Mouse (Mus musculus) mesoderm, embryonic 11.5 days (tissue): Measurements from ENCODE around the gene Defb21.

ENCODE experiments used
- DNase-seq: peaks from one replicate; pipeline ENCODE4 v3.0.0-alpha.2; 2012; ENCODE audit warnings: low read depth, low spot score

Defb21 gene

DNA sequence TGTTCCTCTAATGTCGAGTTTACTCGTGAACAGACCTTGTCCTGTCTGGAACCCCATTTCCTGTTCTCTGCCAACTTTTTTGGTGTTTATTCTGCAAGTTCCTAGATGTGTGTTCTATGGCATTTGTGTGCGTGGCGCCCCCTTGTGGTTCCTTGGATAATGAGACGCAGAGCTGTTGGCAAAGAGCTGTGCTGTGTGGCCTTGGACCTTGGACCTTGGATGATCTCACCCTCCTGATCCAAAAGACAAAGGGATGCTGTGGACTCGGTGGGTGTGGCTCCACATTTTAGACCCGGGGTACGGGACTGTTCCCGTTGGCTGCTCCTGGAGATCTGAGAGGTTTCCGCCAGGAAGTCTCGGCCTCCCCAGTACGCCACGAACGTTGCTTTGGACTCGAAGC lies 31.5 kb downstream of the Defb21 start, which contains the start of gene Defb36:
Defb36 (plus strand) TSS at position 271 of the 400 bp plus-strand sequence.
- DNase-seq: no peak

- no peak for DNase-seq
Observed at GRCm38 (mm10) chr2:152607746-152608145, 35.2 kb downstream of the Defb21 start.

- no peak for DNase-seq
Observed at GRCm38 (mm10) chr2:152608719-152609118, 36.2 kb downstream of the Defb21 start.

DNA sequence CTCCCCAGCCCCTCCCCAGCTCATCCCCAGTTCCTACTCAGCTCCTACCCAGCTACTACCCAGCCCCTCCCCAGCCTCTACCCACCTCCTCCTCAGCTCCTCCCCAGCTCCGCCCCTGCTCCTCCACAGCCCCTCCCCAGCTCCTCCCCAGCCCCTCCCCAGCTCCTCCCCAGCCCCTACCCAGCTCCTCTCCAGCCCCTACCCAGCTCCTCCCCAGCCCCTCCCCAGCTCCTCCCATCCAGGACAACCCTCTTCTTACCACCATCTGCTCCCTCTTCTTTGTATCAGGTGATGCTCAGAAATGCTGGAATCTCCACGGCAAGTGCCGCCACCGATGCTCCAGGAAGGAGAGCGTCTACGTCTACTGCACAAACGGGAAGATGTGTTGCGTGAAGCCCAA lies 39.6 kb downstream of the Defb21 start:
- DNase-seq: no peak

GRCm38 (mm10) chr2:152615563-152615962 lies 43.0 kb downstream of the Defb21 start:
- peak; percentile 84 for DNase-seq

GRCm38 (mm10) chr2:152616470-152616869 lies 43.9 kb downstream of the Defb21 start:
- no peak for DNase-seq

DNA sequence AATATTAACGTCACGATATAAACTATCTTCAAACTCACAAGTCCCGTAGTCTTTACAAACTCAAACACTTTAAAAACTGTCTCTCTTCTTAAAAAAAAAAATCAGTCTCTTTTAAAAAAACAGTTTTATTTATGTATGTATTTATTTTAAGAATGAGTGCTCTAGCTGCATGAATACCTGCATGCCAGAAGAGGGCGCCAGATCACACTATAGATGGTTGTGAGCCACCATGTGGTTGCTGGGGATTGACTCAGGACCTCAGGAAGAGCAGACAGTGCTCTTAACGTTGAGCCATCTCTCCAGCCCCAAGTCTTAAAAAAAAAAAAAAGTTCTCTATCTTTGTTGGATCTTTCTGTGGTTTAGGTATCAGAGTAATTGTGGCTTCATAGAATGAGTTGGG lies 44.8 kb downstream of the Defb21 start:
- DNase-seq: no peak

DNA sequence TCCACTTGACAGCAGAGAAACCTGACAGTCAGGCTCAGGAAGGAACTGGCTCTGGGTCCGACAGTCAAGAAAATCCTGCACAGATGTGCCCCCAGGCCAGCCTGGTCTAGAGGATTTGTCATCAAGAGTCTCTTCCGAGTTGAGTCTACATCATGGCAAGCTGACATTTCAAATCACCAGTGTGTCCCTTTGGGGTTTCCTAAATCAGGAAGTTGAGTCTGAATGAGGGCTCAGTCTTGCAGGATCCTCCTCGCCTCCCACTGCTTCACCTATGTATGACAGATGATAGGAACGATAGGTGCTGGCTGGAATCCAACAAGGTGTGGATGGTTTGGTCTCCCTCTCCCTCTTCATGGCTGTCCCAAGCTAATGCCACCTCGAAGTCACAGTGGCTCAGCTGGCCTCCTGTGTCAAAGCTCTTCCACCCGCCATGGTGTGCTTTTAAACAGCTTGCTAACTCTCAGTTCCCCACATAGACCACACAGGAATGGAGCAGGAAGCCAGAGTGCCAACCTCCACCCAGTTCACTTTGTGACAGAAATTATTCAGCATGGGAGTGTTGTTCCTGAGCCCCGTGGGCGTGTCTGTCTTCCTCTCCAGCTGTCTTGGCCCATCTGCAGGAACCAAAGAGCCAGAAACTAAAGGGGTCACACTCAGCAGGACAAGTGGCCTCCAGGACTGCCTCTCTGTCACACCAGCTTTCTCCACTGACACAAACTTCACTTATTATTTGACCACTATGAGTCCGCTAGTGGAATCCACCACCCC lies 48.0 kb downstream of the Defb21 start:
- DNase-seq: no peak

DNA sequence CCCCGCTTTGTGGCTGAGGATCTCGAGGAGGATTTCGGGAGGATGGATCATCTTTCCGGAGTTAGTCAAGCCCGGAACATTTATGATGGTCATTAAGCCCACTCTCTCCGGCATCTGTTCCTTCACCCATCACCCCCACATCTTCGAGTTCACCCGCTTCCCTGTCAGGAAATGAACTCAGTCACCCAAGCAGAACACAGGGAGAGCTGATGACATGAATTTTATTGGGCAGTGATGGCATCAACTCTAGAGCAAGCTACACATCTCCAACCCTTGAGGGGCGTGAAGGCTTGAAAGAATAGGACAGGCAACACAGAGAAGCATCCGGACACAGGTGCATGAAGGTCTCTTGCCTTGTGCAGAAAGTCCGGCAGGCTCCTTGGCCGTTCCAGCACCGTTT lies 49.6 kb downstream of the Defb21 start:
- no peak for DNase-seq

- no peak for DNase-seq
Observed at GRCm38 (mm10) chr2:152622953-152623352, 50.4 kb downstream of the Defb21 start, which contains the start of gene Defb25. Defb25 (minus strand) TSS chr2:152623053.
